Mouse (Mus musculus): ENCODE data around the gene Gm21987. TPM values are rescaled to one million over a fixed set of nuclear protein-coding genes. Genes with fewer than 3 reads are reported as not detected.
A peak's percentile ranks its signal among the peaks of the same experiment; 100 is the strongest.

Gene Gm21987
- total and polyA plus RNA-seq, 3 experiments, result not detected

DNA sequence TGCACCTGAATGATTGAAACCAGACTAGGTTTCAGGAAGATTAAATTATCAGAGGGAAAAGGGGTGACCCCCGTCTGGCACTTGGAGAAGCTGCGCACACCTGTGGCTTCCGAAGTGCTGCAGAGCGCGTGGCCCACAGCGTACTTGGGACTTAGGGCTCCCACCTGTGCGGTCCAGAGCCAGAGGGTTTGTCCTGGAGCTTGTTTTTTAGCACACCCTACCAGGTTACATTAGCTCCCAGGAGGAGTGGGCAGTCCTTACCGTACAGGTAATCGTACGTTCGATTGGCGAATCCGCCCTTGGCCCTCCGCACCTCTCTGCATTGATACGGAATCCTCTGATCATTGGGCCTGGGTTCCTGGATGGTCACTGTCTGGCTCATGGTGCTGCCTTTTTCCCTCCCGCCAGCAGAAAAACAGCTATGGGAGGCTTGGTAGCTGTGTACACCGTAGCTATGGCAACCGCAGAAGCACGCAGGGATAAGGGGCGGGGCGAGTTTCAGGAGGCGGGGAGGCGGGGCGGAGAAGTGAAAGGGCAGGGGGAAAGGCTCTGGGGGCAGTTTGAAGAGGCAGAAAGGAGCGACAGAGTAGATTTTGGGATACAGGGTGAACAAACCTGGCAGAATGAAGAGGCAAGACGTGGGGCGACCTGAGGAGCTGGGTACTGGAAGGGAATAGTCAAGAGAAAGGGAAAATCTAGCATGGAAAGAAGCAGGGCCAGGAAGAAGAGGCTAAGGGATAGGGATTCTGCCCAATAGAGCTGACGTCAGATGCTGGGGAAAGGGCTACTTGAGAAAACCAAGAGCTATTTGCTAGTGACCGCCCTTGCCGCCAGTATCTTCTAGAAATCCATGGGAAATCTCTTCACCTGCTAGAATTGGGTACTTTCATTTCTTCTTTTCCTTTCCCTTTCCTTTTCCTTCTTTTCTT, 5.2 kb upstream of the Gm21987 start, which contains the start of gene Maats1:
Maats1 (minus strand) TSS at position 748 of the 929 bp plus-strand sequence.
- DNase-seq (ENCODE audit: low read depth, low spot score), result no peak
- Histone ChIP-seq H3K79me2 (ENCODE audit: control insufficient read depth, insufficient read depth, low read length, poor library complexity) (no peaks in the 10 kb centered on the region), H3K27me3 (ENCODE audit: control insufficient read depth in 1 of 2, insufficient read depth in 2 of 2, low read length in 2 of 2) (peaks cover 0 to 2% of the 10 kb centered on the region in 2 experiments; a peak in 1 of 4 replicates), H3K9ac (ENCODE audit: control insufficient read depth, low read depth, low read length, poor library complexity, severe bottlenecking) (no peak within 1 kb of the TSS), H3K4me1 (ENCODE audit: control insufficient read depth in 1 of 2, insufficient read depth in 2 of 2, low read length in 2 of 2) (peaks cover 0 to 5% of the 10 kb centered on the region in 2 experiments; a peak in 2 of 4 replicates), H3K4me3 (ENCODE audit: control insufficient read depth in 1 of 2, insufficient read depth in 1 of 2, low read depth in 2 of 2, low read length in 2 of 2) (no peak within 1 kb of the TSS), H3K9me3 (replicated peaks; ENCODE audit: insufficient read depth, low read length) (no peaks in the 10 kb centered on the region), H3K36me3 (ENCODE audit: control insufficient read depth in 1 of 2, insufficient read depth in 2 of 2, low read length in 2 of 2) (peaks cover 0 to 10% of the 10 kb centered on the region in 2 experiments; a peak in 2 of 4 replicates), H3K27ac (ENCODE audit: control insufficient read depth, low read depth, low read length) (no peak within 1 kb of the TSS)
- TF ChIP-seq ETS1 (IDR thresholded peaks at IDR 0.05; ENCODE audit: low read depth, low read length) (no peak), SMC3 (IDR thresholded peaks at IDR 0.05; ENCODE audit: low read depth, low read length) (no peak), KAT2A (conservative IDR thresholded peaks at IDR 0.05; ENCODE audit: low read depth, low read length) (no peak), ELF1 (IDR thresholded peaks at IDR 0.05; ENCODE audit: low read depth, low read length) (no peak), POLR2AphosphoS2 (IDR thresholded peaks at IDR 0.05; ENCODE audit: low read length) (no peak), MYC (IDR thresholded peaks at IDR 0.05; ENCODE audit: low read depth, low read length) (no peak), JUND (IDR thresholded peaks at IDR 0.05; ENCODE audit: low read depth, low read length) (no peak), SIN3A (IDR thresholded peaks at IDR 0.05; ENCODE audit: low read length) (no peak), UBTF (IDR thresholded peaks at IDR 0.05; ENCODE audit: borderline replicate concordance, insufficient read depth, low read depth, low read length) (no peak), BHLHE40 (IDR thresholded peaks at IDR 0.05; ENCODE audit: borderline replicate concordance, low read depth, low read length) (no peak), HCFC1 (IDR thresholded peaks at IDR 0.05; ENCODE audit: low read depth, low read length) (no peak)

DNA sequence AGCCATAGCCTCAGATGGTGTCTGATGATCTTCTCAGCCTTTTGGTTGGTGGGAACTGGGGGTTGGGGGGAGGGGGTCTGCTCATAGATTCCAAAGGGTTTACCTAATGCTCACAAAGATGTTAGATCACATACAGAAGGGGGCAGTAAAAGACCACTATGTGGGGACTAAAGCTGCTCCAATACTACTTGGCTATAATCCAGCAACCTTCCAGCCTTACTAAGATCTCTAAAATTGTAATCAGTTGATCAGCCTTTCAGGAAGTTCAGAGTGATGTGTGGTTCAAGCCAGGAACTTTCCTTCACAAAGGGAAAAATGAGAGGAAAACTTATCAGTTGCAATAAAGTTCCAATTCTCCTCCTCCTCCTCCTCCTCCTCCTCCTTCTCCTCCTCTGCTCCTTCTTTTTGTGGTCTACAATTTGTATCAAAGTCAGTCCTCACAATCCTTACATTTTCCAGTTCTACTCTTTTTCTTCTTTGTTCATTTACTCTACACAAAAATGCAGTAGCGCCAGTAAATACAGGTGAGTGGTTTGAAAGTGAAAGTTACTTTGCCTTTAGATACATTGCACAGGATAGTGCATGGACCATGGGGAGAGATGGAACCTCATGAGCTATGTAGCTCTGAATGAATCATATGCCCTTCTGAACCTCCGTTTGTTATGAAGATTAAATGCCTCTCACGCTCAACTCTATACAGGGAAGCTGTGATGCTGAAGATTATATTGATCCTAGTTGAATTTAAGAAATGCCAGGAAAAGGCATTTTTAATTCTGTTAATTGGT, 1.7 kb upstream of the Gm21987 start:
- peak overlapping the region; percentile 17 for H3K9ac ChIP-seq (ENCODE audit: control insufficient read depth, low read depth, low read length, poor library complexity, severe bottlenecking)
- peak; percentile 85 for DNase-seq (ENCODE audit: low read depth, low spot score)
- H3K4me1 ChIP-seq (ENCODE audit: control insufficient read depth in 1 of 2, insufficient read depth in 2 of 2, low read length in 2 of 2), result peaks cover 7 to 8% of the 10 kb centered on the region in 2 experiments
- peak overlapping the region; percentile 40 to 52 for H3K4me3 ChIP-seq (ENCODE audit: control insufficient read depth in 1 of 2, insufficient read depth in 1 of 2, low read depth in 2 of 2, low read length in 2 of 2)
- H3K79me2 ChIP-seq (ENCODE audit: control insufficient read depth, insufficient read depth, low read length, poor library complexity), result peaks cover 26% of the 10 kb centered on the region
- no peaks in the 10 kb centered on the region; a peak in 1 of 4 replicates for H3K27me3 ChIP-seq (ENCODE audit: control insufficient read depth in 1 of 2, insufficient read depth in 2 of 2, low read length in 2 of 2)
- TF ChIP-seq ZNF384 (IDR thresholded peaks at IDR 0.05; ENCODE audit: low read depth, low read length), result 0 out of 2 replicates have a peak, but pooled peaks have one; percentile 30
- TF ChIP-seq GATA1 (IDR thresholded peaks at IDR 0.05; ENCODE audit: low read depth, low read length), result peak; percentile 65
- TF ChIP-seq TAL1 (IDR thresholded peaks at IDR 0.05; ENCODE audit: low read length), result no peak
- peak; percentile 94 for TF ChIP-seq SMC3 (IDR thresholded peaks at IDR 0.05; ENCODE audit: low read depth, low read length)
- TF ChIP-seq ETS1 (IDR thresholded peaks at IDR 0.05; ENCODE audit: low read depth, low read length), result peak; percentile 40; the same call in 1 of the 2 replicates
- no peak for TF ChIP-seq ZMIZ1 (IDR thresholded peaks at IDR 0.05; ENCODE audit: low read depth, low read length)
- TF ChIP-seq ZC3H11A (IDR thresholded peaks at IDR 0.05; ENCODE audit: low read depth, low read length), result peak; percentile 99
- TF ChIP-seq ELF1 (IDR thresholded peaks at IDR 0.05; ENCODE audit: low read depth, low read length), result no peak
- TF ChIP-seq MXI1 (IDR thresholded peaks at IDR 0.05; ENCODE audit: low read depth, low read length), result peak; percentile 26; the same call in 1 of the 2 replicates
- TF ChIP-seq RAD21 (IDR thresholded peaks at IDR 0.05; ENCODE audit: low read depth, low read length), result peak; percentile 98
- TF ChIP-seq MYC (IDR thresholded peaks at IDR 0.05; ENCODE audit: low read depth, low read length), result peak; percentile 42; the same call in 1 of the 2 replicates
- TF ChIP-seq CTCF (IDR thresholded peaks at IDR 0.05 in 2 of 3, conservative IDR thresholded peaks at IDR 0.05 in 1 of 3; ENCODE audit: control insufficient read depth in 1 of 3, insufficient read depth in 1 of 3, low read depth in 2 of 3, low read length in 3 of 3, poor library complexity in 1 of 3, severe bottlenecking in 1 of 3), result peak; percentile 13 to 89 (median 64); a peak in 4 of 6 replicates
- no peak for TF ChIP-seq E2F4 (IDR thresholded peaks at IDR 0.05; ENCODE audit: borderline replicate concordance, low read depth, low read length)
- TF ChIP-seq MAZ (IDR thresholded peaks at IDR 0.05; ENCODE audit: low read depth, low read length), result peak; percentile 58; the same call in 1 of the 2 replicates
- TF ChIP-seq JUND (IDR thresholded peaks at IDR 0.05; ENCODE audit: low read depth, low read length), result 0 out of 2 replicates have a peak, but pooled peaks have one; percentile 24
- TF ChIP-seq SIN3A (IDR thresholded peaks at IDR 0.05; ENCODE audit: low read length), result peak; percentile 66; the same call in 1 of the 2 replicates
- TF ChIP-seq KAT2A (conservative IDR thresholded peaks at IDR 0.05; ENCODE audit: low read depth, low read length), result no peak
- TF ChIP-seq CHD1 (IDR thresholded peaks at IDR 0.05; ENCODE audit: low read depth, low read length), result 0 out of 2 replicates have a peak, but pooled peaks have one; percentile 23
- TF ChIP-seq RCOR1 (IDR thresholded peaks at IDR 0.05; ENCODE audit: low read depth, low read length), result peak; percentile 38; the same call in 1 of the 2 replicates
- H3K9me3 ChIP-seq (replicated peaks; ENCODE audit: insufficient read depth, low read length), result no peaks in the 10 kb centered on the region
- peak overlapping the region; percentile 39; the same call in 1 of the 2 replicates for H3K27ac ChIP-seq (ENCODE audit: control insufficient read depth, low read depth, low read length)
- peaks cover 4 to 26% of the 10 kb centered on the region in 2 experiments; a peak in 3 of 4 replicates for H3K36me3 ChIP-seq (ENCODE audit: control insufficient read depth in 1 of 2, insufficient read depth in 2 of 2, low read length in 2 of 2)

All from MEL (cell line).